Mouse (Mus musculus) cerebellum, postnatal 25 days (tissue): Measurements from ENCODE around the gene Nlrp6.
"Not testable (repeated sequence)": the region's sequence is repeated elsewhere in the genome, so short reads cannot be mapped to it uniquely, and the experiment has no call there.

Experiments used
- DNase-seq, 2 experiments: peaks; one replicate each; pipeline ENCODE4 v3.0.0; 2021; ENCODE audit warnings: mixed read lengths in 2 of 2

The Nlrp6 gene

GRCm38 (mm10) chr7:140976720-140977119, 56.0 kb downstream of the Nlrp6 start:
- not testable (repeated sequence) for DNase-seq
